Mouse (Mus musculus): ENCODE data around the gene Fli1. TPM values are rescaled to one million over a fixed set of nuclear protein-coding genes. Genes with fewer than 3 reads are reported as not detected.

The Fli1 gene
- polyA plus RNA-seq, 1 experiment: not detected

DNA sequence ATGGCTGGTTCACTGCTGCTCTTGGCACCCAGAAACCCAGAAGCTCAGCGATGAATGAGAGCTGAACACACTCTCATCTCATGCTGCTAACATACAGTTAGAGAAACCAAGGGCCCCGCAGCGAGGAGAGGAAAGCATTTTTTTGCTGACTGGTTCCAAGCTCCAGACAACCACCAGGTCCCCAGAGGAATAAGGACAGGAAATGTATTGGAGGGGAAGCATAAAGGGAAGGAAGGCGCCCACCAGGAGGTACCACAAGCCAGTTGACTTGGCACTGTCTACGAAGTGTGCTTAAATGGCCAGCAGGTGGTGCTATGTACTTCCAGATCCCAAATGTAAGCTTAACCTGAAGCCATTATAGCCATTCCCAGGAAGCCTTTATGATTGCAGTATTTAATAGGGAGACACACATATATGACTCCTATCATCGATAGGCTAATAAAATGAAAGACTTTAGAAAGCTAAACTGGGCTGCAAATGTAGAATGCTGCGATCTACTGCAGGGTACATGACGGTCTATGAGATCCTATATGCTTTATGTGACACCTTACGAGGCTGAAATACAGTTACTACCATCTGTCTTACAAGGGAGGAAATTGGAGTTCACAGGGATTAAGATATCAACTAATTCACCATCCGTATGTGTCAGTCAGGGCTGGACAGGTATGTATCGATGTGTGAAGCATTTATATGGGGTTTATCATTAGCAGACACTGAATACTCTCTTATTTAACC is 137.3 kb downstream of the Fli1 start:
- whole genome bisulfite sequencing: 42% methylated on average over 11 of the region's 11 CpGs
- TF ChIP-seq POLR2A (IDR thresholded peaks at IDR 0.05; ENCODE audit: insufficient read depth, low read depth, low read length): no peak
- TF ChIP-seq CTCF (IDR thresholded peaks at IDR 0.05; ENCODE audit: insufficient read depth, low read depth, low read length): peak; percentile 53
- no peak overlapping the region for H3K27ac ChIP-seq (ENCODE audit: insufficient read depth, low read depth, low read length)
- H3K4me3 ChIP-seq (ENCODE audit: insufficient read depth, low read depth, low read length): no peak overlapping the region
- H3K4me1 ChIP-seq (ENCODE audit: control insufficient read depth, insufficient read depth, low read length): peaks cover 7% of the 10 kb centered on the region

DNA sequence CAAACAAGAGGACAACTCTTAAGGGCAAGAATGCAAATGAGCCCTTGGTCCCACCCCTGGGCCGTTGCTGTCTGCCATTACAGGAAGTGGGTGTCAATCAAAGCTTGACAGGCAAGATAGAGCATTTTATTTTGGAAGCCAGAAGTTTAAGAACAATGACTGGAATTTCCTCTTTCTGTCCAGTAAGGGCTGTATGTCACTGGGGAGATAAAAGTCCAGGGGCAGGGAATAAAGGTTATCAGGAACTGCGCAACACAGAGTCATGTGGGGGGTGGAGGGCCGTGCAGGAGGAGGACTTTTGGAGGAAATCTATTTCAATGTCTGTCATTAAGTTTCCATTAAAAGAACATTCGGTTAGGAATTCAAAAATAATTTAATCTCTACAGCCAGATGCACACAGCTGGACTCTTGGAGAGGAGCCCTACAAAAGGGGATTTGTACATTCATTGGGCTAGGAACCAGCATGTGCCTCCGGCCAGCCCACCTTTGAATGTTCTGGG is 141.9 kb downstream of the Fli1 start:
- Histone ChIP-seq H3K4me3 (ENCODE audit: insufficient read depth, low read depth, low read length) (no peak overlapping the region), H3K27ac (ENCODE audit: insufficient read depth, low read depth, low read length) (no peak overlapping the region), H3K4me1 (ENCODE audit: control insufficient read depth, insufficient read depth, low read length) (no peaks in the 10 kb centered on the region)
- 62% methylated on average over 5 of the region's 5 CpGs for WGBS
- TF ChIP-seq CTCF (IDR thresholded peaks at IDR 0.05; ENCODE audit: insufficient read depth, low read depth, low read length): no peak
- no peak for TF ChIP-seq POLR2A (IDR thresholded peaks at IDR 0.05; ENCODE audit: insufficient read depth, low read depth, low read length)

DNA sequence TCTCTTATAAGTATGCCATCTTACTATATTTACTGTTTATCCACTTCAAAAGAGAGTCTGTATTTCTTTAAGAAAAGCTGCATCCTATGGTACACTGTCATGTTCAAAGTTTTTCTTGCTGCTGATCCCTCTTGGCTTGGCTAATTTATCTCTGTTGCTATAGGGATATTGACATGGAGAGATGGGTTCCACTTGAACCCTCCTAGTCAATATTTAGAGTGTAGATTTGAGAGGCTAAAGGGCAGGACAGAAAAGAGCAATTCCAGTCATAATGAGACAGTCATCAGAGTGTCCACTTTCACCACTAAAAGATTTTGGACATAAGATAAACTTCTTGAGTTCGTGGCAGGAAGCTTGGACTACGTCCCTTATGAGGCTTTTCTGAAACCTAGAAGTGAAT is 142.4 kb downstream of the Fli1 start:
- TF ChIP-seq CTCF (IDR thresholded peaks at IDR 0.05; ENCODE audit: insufficient read depth, low read depth, low read length) (no peak), POLR2A (IDR thresholded peaks at IDR 0.05; ENCODE audit: insufficient read depth, low read depth, low read length) (no peak)
- 94% methylated on average over 2 of the region's 2 CpGs for WGBS
- Histone ChIP-seq H3K27ac (ENCODE audit: insufficient read depth, low read depth, low read length) (no peak overlapping the region), H3K4me3 (ENCODE audit: insufficient read depth, low read depth, low read length) (no peak overlapping the region), H3K4me1 (ENCODE audit: control insufficient read depth, insufficient read depth, low read length) (no peaks in the 10 kb centered on the region)

DNA sequence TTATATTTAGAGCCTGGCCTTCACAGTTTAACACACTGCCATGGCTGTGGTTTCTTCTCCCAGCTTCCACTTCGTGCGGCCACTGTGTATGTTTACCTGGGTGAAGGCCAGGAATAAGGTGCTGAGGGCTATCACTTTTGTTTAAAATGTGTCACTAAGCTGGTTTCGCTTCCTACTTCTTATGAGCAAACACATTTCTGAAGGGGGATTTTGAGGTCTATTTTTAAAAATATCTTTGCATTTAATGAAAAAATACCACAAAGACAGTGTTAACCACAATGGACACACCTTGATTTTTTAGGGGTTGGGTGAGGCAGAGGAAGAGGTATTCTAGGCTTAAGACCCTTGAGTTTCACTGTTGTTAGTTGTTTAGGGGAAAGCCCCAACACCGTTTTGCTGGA is 147.9 kb downstream of the Fli1 start:
- H3K27ac ChIP-seq (ENCODE audit: insufficient read depth, low read depth, low read length): no peak overlapping the region

DNA sequence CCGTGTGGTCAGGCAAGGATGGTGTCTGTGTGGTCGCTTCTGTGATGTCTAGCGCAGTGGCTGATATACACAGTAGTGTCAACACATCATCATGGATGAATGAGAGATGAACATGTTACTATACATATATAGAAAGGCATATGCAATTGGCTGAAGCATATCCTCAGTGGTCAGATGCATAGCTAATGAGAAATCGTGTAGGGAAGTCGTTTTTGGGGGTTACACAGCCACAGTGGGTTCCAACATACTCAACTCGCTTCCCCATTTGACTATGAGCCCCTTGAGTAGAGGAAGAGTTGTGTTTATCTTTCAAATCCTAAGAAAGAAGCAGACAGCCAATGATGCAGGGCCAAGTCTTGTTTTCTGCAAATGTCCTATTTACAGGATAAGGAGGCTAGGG is 149.9 kb downstream of the Fli1 start:
- H3K4me3 ChIP-seq (ENCODE audit: insufficient read depth, low read depth, low read length): no peak overlapping the region
- WGBS: 81% methylated on average over 6 of the region's 6 CpGs

More for the DNA sequence above, 147.9 kb downstream of the Fli1 start:
- H3K4me1 ChIP-seq (ENCODE audit: control insufficient read depth, insufficient read depth, low read length): 0 out of 2 replicates have a peak, but pooled peaks cover 2% of the 10 kb centered on the region
- WGBS: 93% methylated on average over 4 of the region's 4 CpGs
- H3K4me3 ChIP-seq (ENCODE audit: insufficient read depth, low read depth, low read length): no peak overlapping the region
- no peak for TF ChIP-seq POLR2A (IDR thresholded peaks at IDR 0.05; ENCODE audit: insufficient read depth, low read depth, low read length)
- no peak for TF ChIP-seq CTCF (IDR thresholded peaks at IDR 0.05; ENCODE audit: insufficient read depth, low read depth, low read length)

DNA sequence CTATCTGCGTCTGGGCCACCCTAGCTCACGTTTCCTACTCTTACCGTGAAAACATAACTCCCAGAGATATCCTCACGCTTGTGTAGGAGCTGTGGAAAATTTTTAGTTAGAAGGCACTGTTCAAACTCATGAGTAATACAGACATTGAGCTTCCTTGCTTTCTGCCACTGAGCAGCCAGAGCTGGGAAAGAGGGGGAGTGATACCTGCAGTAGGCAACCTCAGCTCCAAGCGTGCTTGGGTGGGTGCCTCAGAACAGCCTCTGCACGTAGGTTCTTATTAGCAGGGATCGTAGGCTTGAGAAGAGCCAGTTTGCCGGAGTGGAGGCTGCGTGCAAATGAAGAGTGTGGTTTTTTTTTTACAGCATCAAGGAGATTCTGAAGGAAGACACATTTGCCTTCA is 151.0 kb downstream of the Fli1 start:
- TF ChIP-seq POLR2A (IDR thresholded peaks at IDR 0.05; ENCODE audit: insufficient read depth, low read depth, low read length): no peak
- TF ChIP-seq CTCF (IDR thresholded peaks at IDR 0.05; ENCODE audit: insufficient read depth, low read depth, low read length): no peak
- no peak overlapping the region for H3K4me3 ChIP-seq (ENCODE audit: insufficient read depth, low read depth, low read length)
- H3K27ac ChIP-seq (ENCODE audit: insufficient read depth, low read depth, low read length): no peak overlapping the region
- 74% methylated on average over 9 of the region's 9 CpGs for WGBS
- H3K4me1 ChIP-seq (ENCODE audit: control insufficient read depth, insufficient read depth, low read length): 0 out of 2 replicates have a peak, but pooled peaks cover 2% of the 10 kb centered on the region

More for the DNA sequence above, 149.9 kb downstream of the Fli1 start:
- H3K4me1 ChIP-seq (ENCODE audit: control insufficient read depth, insufficient read depth, low read length): 0 out of 2 replicates have a peak, but pooled peaks cover 2% of the 10 kb centered on the region
- no peak for TF ChIP-seq POLR2A (IDR thresholded peaks at IDR 0.05; ENCODE audit: insufficient read depth, low read depth, low read length)
- no peak for TF ChIP-seq CTCF (IDR thresholded peaks at IDR 0.05; ENCODE audit: insufficient read depth, low read depth, low read length)
- H3K27ac ChIP-seq (ENCODE audit: insufficient read depth, low read depth, low read length): no peak overlapping the region

DNA sequence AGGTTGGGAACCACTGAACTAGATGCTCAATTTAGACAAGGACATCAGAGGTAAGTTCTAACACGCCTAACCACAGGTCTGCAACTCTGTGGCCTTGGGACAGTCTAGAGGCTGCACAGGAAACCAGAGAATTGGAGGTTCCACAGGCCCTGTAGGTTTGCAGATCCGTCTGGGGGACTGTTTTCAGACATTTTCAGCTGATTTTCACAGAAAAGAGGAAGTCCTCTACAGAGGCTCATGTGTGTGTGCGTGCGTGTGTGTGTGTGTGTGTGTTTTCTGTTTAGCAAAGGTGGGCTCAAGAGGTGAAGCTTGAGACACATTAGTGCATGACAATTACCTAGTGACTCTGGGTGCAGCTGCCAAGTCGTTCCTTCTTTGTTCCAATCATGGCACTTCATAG is 151.6 kb downstream of the Fli1 start:
- H3K4me3 ChIP-seq (ENCODE audit: insufficient read depth, low read depth, low read length): no peak overlapping the region
- 0 out of 2 replicates have a peak, but pooled peaks cover 2% of the 10 kb centered on the region for H3K4me1 ChIP-seq (ENCODE audit: control insufficient read depth, insufficient read depth, low read length)
- WGBS: 87% methylated on average over 5 of the region's 5 CpGs
- TF ChIP-seq POLR2A (IDR thresholded peaks at IDR 0.05; ENCODE audit: insufficient read depth, low read depth, low read length): no peak
- no peak for TF ChIP-seq CTCF (IDR thresholded peaks at IDR 0.05; ENCODE audit: insufficient read depth, low read depth, low read length)
- H3K27ac ChIP-seq (ENCODE audit: insufficient read depth, low read depth, low read length): no peak overlapping the region

DNA sequence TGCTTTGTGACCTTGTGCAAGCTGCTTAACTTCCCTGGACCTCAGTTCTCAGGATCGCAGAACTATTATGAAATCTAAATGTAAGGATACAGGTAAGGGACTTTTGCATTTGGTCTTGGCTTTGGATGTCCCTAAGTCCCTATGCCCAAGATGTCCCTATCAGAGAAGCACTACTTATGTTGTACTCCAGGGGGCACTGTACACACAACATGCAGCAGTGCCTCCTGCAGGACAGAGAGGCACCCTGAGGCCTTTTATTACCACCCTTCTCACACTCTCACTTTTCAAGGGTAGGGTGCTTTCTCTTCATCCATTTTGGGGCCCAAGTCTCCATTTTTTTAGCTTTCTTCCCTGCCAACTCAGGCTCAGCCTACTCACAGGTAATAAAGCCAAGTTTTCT is 154.5 kb downstream of the Fli1 start:
- Histone ChIP-seq H3K27ac (ENCODE audit: insufficient read depth, low read depth, low read length) (no peak overlapping the region), H3K4me3 (ENCODE audit: insufficient read depth, low read depth, low read length) (no peak overlapping the region), H3K4me1 (ENCODE audit: control insufficient read depth, insufficient read depth, low read length) (0 out of 2 replicates have a peak, but pooled peaks cover 2% of the 10 kb centered on the region)
- 95% methylated on average over 1 of the region's 1 CpGs for WGBS
- no peak for TF ChIP-seq POLR2A (IDR thresholded peaks at IDR 0.05; ENCODE audit: insufficient read depth, low read depth, low read length)
- no peak for TF ChIP-seq CTCF (IDR thresholded peaks at IDR 0.05; ENCODE audit: insufficient read depth, low read depth, low read length)

DNA sequence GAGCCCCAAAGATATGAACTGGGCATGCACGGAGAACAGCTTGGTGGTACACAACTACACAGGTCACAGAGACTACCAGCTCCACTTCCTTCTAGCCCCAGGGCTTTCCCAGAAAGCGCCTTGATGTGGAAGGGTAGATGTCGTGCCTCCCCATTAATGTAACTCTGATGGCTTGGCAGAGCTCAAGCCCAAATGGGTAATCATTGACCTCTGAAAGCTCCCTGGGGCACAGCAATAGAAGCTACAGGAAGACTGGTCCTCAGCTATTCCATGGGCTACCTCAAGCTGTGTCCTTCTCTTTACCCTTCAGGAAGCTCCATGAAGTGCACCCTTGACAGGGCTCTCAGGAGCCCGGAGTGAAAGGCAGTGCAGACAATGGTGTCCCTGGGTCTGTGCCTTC is 157.8 kb downstream of the Fli1 start:
- no peak for TF ChIP-seq CTCF (IDR thresholded peaks at IDR 0.05; ENCODE audit: insufficient read depth, low read depth, low read length)
- no peak for TF ChIP-seq POLR2A (IDR thresholded peaks at IDR 0.05; ENCODE audit: insufficient read depth, low read depth, low read length)
- H3K4me1 ChIP-seq (ENCODE audit: control insufficient read depth, insufficient read depth, low read length): no peaks in the 10 kb centered on the region
- no peak overlapping the region for H3K4me3 ChIP-seq (ENCODE audit: insufficient read depth, low read depth, low read length)
- H3K27ac ChIP-seq (ENCODE audit: insufficient read depth, low read depth, low read length): no peak overlapping the region
- 83% methylated on average over 4 of the region's 4 CpGs for WGBS

All from olfactory bulb, adult 2 months (tissue).